Mouse (Mus musculus): ENCODE measurements around the gene Insl5. TPM values are rescaled to one million over a fixed set of nuclear protein-coding genes. Genes with fewer than 3 reads are reported as not detected.

Insl5 gene
- polyA plus RNA-seq (2016; fragmentation: Nextera tagmentation; extraction: Ambion mirVana): not detected in 2 replicates

- Histone ChIP-seq H3K4me2 (no peak within 1 kb of the TSS), H3K36me3 (no peaks in the 10 kb centered on the region), H3K4me3 (no peak within 1 kb of the TSS), H3K27me3 (replicated peaks) (no peaks in the 10 kb centered on the region), H3K27ac (no peak within 1 kb of the TSS), H3K4me1 (no peaks in the 10 kb centered on the region), H3K9ac (no peak within 1 kb of the TSS), H3K9me3 (replicated peaks) (no peaks in the 10 kb centered on the region)
- ATAC-seq: no peak
- 70% methylated on average over 4 of the region's 4 CpGs for WGBS (ENCODE audit: insufficient replicate concordance)
These were observed at the start of gene Insl5 for GRCm38 (mm10) chr4:103026621-103027020. TSS of gene Insl5 (minus strand) at chr4:103026842.

GRCm38 (mm10) chr4:103070631-103071030, 44.0 kb upstream of the Insl5 start:
- Histone ChIP-seq H3K9ac (no peak overlapping the region), H3K27ac (no peak overlapping the region), H3K9me3 (replicated peaks) (no peaks in the 10 kb centered on the region), H3K4me3 (no peak overlapping the region), H3K4me2 (no peak overlapping the region), H3K27me3 (replicated peaks) (no peaks in the 10 kb centered on the region), H3K4me1 (no peaks in the 10 kb centered on the region), H3K36me3 (no peaks in the 10 kb centered on the region)
- ATAC-seq: no peak
- WGBS (ENCODE audit: insufficient replicate concordance): 71% methylated on average over 3 of the region's 3 CpGs

- Histone ChIP-seq H3K4me2 (no peak overlapping the region), H3K4me1 (no peaks in the 10 kb centered on the region), H3K9ac (no peak overlapping the region), H3K9me3 (replicated peaks) (no peaks in the 10 kb centered on the region), H3K27me3 (replicated peaks) (no peaks in the 10 kb centered on the region), H3K36me3 (no peaks in the 10 kb centered on the region), H3K27ac (no peak overlapping the region), H3K4me3 (no peak overlapping the region)
- WGBS (ENCODE audit: insufficient replicate concordance): 75% methylated on average over 6 of the region's 6 CpGs
- ATAC-seq: no peak
These were observed 41.4 kb upstream of the Insl5 start for GRCm38 (mm10) chr4:103067906-103068655.

GRCm38 (mm10) chr4:103064976-103065375, 38.3 kb upstream of the Insl5 start:
- 40% methylated on average over 5 of the region's 5 CpGs for WGBS (ENCODE audit: insufficient replicate concordance)
- no peak for ATAC-seq
- Histone ChIP-seq H3K36me3 (no peaks in the 10 kb centered on the region), H3K27me3 (replicated peaks) (no peaks in the 10 kb centered on the region), H3K9me3 (replicated peaks) (no peaks in the 10 kb centered on the region), H3K9ac (no peak overlapping the region), H3K4me2 (no peak overlapping the region), H3K27ac (no peak overlapping the region), H3K4me1 (no peaks in the 10 kb centered on the region), H3K4me3 (no peak overlapping the region)

- H3K27ac ChIP-seq: no peak overlapping the region
- H3K27me3 ChIP-seq (replicated peaks): no peaks in the 10 kb centered on the region
- H3K4me2 ChIP-seq: no peak overlapping the region
- H3K4me1 ChIP-seq: no peaks in the 10 kb centered on the region
- no peak overlapping the region for H3K4me3 ChIP-seq
- H3K9ac ChIP-seq: no peak overlapping the region
- H3K9me3 ChIP-seq (replicated peaks): no peaks in the 10 kb centered on the region
- H3K36me3 ChIP-seq: no peaks in the 10 kb centered on the region
- 69% methylated on average over 2 of the region's 2 CpGs for WGBS (ENCODE audit: insufficient replicate concordance)
- ATAC-seq: no peak
These were observed 37.8 kb upstream of the Insl5 start for GRCm38 (mm10) chr4:103064421-103064820.

GRCm38 (mm10) chr4:103056909-103057308, 30.3 kb upstream of the Insl5 start:
- no peak overlapping the region for H3K4me3 ChIP-seq
- no peaks in the 10 kb centered on the region for H3K36me3 ChIP-seq
- H3K9me3 ChIP-seq (replicated peaks): no peaks in the 10 kb centered on the region
- no peak overlapping the region for H3K9ac ChIP-seq
- WGBS (ENCODE audit: insufficient replicate concordance): 75% methylated on average over 5 of the region's 5 CpGs
- no peak for ATAC-seq
- no peak overlapping the region for H3K4me2 ChIP-seq
- H3K4me1 ChIP-seq: no peaks in the 10 kb centered on the region
- H3K27ac ChIP-seq: no peak overlapping the region
- no peaks in the 10 kb centered on the region for H3K27me3 ChIP-seq (replicated peaks)

- WGBS (ENCODE audit: insufficient replicate concordance): 75% methylated on average over 11 of the region's 11 CpGs
- H3K27ac ChIP-seq: no peak overlapping the region
- no peaks in the 10 kb centered on the region for H3K4me1 ChIP-seq
- H3K4me2 ChIP-seq: no peak overlapping the region
- H3K36me3 ChIP-seq: no peaks in the 10 kb centered on the region
- H3K4me3 ChIP-seq: no peak overlapping the region
- no peaks in the 10 kb centered on the region for H3K9me3 ChIP-seq (replicated peaks)
- no peak overlapping the region for H3K9ac ChIP-seq
- ATAC-seq: no peak
- H3K27me3 ChIP-seq (replicated peaks): no peaks in the 10 kb centered on the region
These were observed 21.4 kb upstream of the Insl5 start for GRCm38 (mm10) chr4:103048046-103048445.

- H3K4me2 ChIP-seq: no peak overlapping the region
- H3K27ac ChIP-seq: no peak overlapping the region
- H3K27me3 ChIP-seq (replicated peaks): no peaks in the 10 kb centered on the region
- no peaks in the 10 kb centered on the region for H3K9me3 ChIP-seq (replicated peaks)
- no peak for ATAC-seq
- H3K4me3 ChIP-seq: no peak overlapping the region
- H3K4me1 ChIP-seq: no peaks in the 10 kb centered on the region
- WGBS (ENCODE audit: insufficient replicate concordance): 87% methylated on average over 11 of the region's 11 CpGs
- H3K9ac ChIP-seq: no peak overlapping the region
- no peaks in the 10 kb centered on the region for H3K36me3 ChIP-seq
These were observed 16.4 kb upstream of the Insl5 start for GRCm38 (mm10) chr4:103042997-103043396.

- Histone ChIP-seq H3K27me3 (replicated peaks) (no peaks in the 10 kb centered on the region), H3K36me3 (no peaks in the 10 kb centered on the region), H3K4me1 (no peaks in the 10 kb centered on the region), H3K9ac (no peak overlapping the region), H3K4me2 (no peak overlapping the region), H3K27ac (no peak overlapping the region), H3K4me3 (no peak overlapping the region), H3K9me3 (replicated peaks) (no peaks in the 10 kb centered on the region)
- 29% methylated on average over 5 of the region's 5 CpGs for WGBS (ENCODE audit: insufficient replicate concordance)
- ATAC-seq: no peak
These were observed 13.2 kb upstream of the Insl5 start for GRCm38 (mm10) chr4:103039838-103040191.

GRCm38 (mm10) chr4:103039103-103039837, 12.6 kb upstream of the Insl5 start:
- Histone ChIP-seq H3K4me2 (peak overlapping the region; percentile 14; the same call in 1 of the 2 replicates), H3K4me1 (no peaks in the 10 kb centered on the region), H3K27ac (no peak overlapping the region), H3K9ac (no peak overlapping the region), H3K27me3 (replicated peaks) (no peaks in the 10 kb centered on the region), H3K36me3 (no peaks in the 10 kb centered on the region), H3K9me3 (replicated peaks) (no peaks in the 10 kb centered on the region), H3K4me3 (no peak overlapping the region)
- no peak for ATAC-seq
- 40% methylated on average over 14 of the region's 14 CpGs for WGBS (ENCODE audit: insufficient replicate concordance)

- Histone ChIP-seq H3K4me1 (no peaks in the 10 kb centered on the region), H3K27me3 (replicated peaks) (no peaks in the 10 kb centered on the region), H3K4me3 (no peak overlapping the region), H3K27ac (no peak overlapping the region), H3K36me3 (no peaks in the 10 kb centered on the region), H3K4me2 (no peak overlapping the region), H3K9me3 (replicated peaks) (no peaks in the 10 kb centered on the region), H3K9ac (no peak overlapping the region)
- 68% methylated on average over 13 of the region's 13 CpGs for WGBS (ENCODE audit: insufficient replicate concordance)
- ATAC-seq: no peak
These were observed 1.8 kb upstream of the Insl5 start for GRCm38 (mm10) chr4:103028177-103029088.

- H3K9me3 ChIP-seq (replicated peaks): no peaks in the 10 kb centered on the region
- no peak overlapping the region for H3K27ac ChIP-seq
- H3K36me3 ChIP-seq: no peaks in the 10 kb centered on the region
- no peak overlapping the region for H3K9ac ChIP-seq
- no peak for ATAC-seq
- H3K4me2 ChIP-seq: no peak overlapping the region
- no peaks in the 10 kb centered on the region for H3K4me1 ChIP-seq
- WGBS (ENCODE audit: insufficient replicate concordance): 60% methylated on average over 7 of the region's 7 CpGs
- H3K27me3 ChIP-seq (replicated peaks): no peaks in the 10 kb centered on the region
- no peak overlapping the region for H3K4me3 ChIP-seq
These were observed 1.1 kb upstream of the Insl5 start for GRCm38 (mm10) chr4:103027745-103028144.

Data from liver, embryonic 12.5 days (tissue).